Mouse (Mus musculus) adipose tissue, adult 10 weeks (tissue): ENCODE results near the gene Tnni3. TPM values are rescaled to one million over a fixed set of nuclear protein-coding genes. Genes with fewer than 3 reads are reported as not detected.

Experiments used
- polyA plus RNA-seq: library from polyadenylated mRNA; stranded (reverse); fragments of 350-450 nt; fragmentation: Illumina TruSeq; extraction: RNeasy Lipid Tissue Mini Kit (QIAGEN cat#74804); gene quantifications from one replicate; pipeline ENCODE4 v1.2.3, GENCODE M21; 2014; ENCODE audit warnings: low read depth, low replicate concordance

Tnni3 gene
- polyA plus RNA-seq, result 4.8 TPM

GRCm38 (mm10) chr7:4524212-4524922 is at the start of gene Tnni3:
Gene Tnni3, minus strand, starts transcription at chr7:4524229.

DNA sequence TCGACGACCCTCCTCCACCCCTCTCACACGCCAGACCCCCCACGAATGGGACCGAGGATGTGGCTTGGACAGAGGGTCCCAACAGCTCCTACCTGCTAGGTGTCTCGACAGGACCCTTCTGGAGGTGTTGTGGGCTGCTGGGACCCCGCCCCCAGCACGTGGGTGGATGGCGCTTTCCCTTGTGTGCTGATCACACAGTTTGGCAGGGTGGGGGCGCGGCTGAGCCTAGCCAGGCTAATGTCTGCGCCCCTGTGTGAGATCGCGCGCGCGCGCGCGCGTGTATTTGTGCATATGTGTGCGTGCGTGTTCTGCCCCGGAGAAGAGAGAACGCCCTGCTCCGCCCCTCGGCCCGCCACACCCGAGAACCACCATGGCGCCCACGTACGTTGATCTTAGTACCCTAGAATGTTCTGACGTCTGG is 23.2 kb upstream of the Tnni3 start, which contains the start of gene Syt5:
Gene Syt5, minus strand, starts transcription at position 321 of the 421 bp plus-strand sequence.

GRCm38 (mm10) chr7:4532005-4532729 is 8.1 kb upstream of the Tnni3 start, which contains the start of gene Dnaaf3:
Gene Dnaaf3, minus strand, starts transcription at chr7:4532453.

GRCm38 (mm10) chr7:4516332-4517050 is 7.5 kb downstream of the Tnni3 start, which contains the start of gene Tnnt1:
Gene Tnnt1, minus strand, starts transcription at chr7:4516382.

DNA sequence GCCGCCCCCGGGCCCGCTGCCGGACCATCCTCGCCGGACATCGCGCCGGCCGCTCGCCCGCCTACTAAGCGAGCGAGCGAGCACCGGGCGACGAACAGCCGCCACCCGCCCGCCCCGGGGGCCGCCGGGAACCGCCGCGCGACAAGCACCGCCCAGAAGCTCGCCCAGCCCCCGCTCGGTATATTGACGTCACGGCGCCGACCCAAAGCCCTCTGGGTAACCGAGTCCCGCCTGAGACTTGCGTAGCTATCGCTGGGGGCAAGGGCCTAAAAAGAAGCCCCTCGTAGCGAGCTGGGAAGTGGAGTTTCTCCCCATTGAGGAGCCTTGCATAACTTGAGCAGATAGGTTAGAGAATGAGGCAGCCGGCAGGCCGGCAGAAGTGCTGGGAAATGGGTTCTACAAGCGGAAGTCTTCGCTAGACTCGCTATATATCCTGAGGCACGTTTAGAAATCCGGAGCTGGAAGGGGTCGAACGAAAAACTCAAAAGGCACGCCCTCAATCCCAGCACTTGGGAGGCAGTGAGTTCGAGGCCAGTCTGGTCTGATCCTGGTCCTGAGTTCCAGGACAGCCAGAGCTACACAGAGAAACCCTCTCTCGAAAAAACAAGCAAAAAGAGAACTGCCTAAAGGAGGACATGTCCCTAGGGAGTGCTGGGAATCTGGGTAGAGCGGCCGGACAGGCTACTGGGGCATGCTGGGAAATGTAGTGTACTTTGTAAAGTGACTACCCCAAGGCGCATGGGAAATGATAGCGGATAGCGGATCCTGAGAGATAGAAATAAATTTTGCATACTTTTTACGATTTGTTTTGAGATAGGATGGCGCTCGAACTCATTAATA is 22.3 kb downstream of the Tnni3 start, which contains the start of gene Ppp1r12c:
Gene Ppp1r12c, minus strand, starts transcription at position 123 of the 840 bp plus-strand sequence.

Other genes with a start within 250 kb of the Tnni3 start
- gene Ncr1, start 186.5 kb downstream of the Tnni3 start, polyA plus RNA-seq, result 1.3 TPM
- not detected for gene Gp6, start 126.5 kb downstream of the Tnni3 start, polyA plus RNA-seq
- gene Rdh13, start 78.6 kb downstream of the Tnni3 start, polyA plus RNA-seq, result 11.0 TPM
- 11.0 TPM for gene Eps8l1, start 63.6 kb downstream of the Tnni3 start, polyA plus RNA-seq
- 100 TPM for gene Ppp1r12c, start 22.5 kb downstream of the Tnni3 start, polyA plus RNA-seq
- 19.6 TPM for gene Tnnt1, start 7.8 kb downstream of the Tnni3 start, polyA plus RNA-seq
- 4.6 TPM for gene Dnaaf3, start 8.2 kb upstream of the Tnni3 start, polyA plus RNA-seq
- 0.65 TPM for gene Syt5, start 23.3 kb upstream of the Tnni3 start, polyA plus RNA-seq
- gene Ptprh, start 79.8 kb upstream of the Tnni3 start, polyA plus RNA-seq, result not detected
- 8.1 TPM for gene Tmem86b, start 107.2 kb upstream of the Tnni3 start, polyA plus RNA-seq
- gene Ppp6r1, start 134.8 kb upstream of the Tnni3 start, polyA plus RNA-seq, result 72.5 TPM
- gene Hspbp1, start 160.8 kb upstream of the Tnni3 start, polyA plus RNA-seq, result 25.7 TPM
- 3.5 TPM for gene Brsk1, start 166.4 kb upstream of the Tnni3 start, polyA plus RNA-seq
- 0.60 TPM for gene Tmem150b, start 201.0 kb upstream of the Tnni3 start, polyA plus RNA-seq
- gene Kmt5c, start 215.9 kb upstream of the Tnni3 start, polyA plus RNA-seq, result 49.2 TPM
- gene Cox6b2, start 228.9 kb upstream of the Tnni3 start, polyA plus RNA-seq, result 28.9 TPM
- gene Fam71e2, start 247.1 kb upstream of the Tnni3 start, polyA plus RNA-seq, result 3.3 TPM